Comparison of ENCODE assay signal across 8 mouse cellular contexts in the genomic region with DNA sequence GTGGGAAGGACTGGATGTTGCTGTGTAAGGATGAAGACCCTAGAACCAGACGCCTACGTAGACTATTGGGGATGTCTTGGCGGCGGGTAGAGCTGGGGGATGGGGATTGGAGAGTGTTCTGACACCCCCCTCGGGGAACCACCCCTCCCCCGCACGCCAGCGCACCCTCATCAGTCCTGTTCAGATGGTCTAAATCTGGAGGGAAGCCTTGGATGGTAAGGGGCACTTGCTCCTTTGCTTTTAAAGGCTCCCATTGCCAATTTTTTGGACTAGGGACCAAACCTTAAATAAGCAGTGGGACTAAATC. TPM values are rescaled to one million over a fixed set of nuclear protein-coding genes. Genes with fewer than 3 reads are reported as not detected.
DNase-seq lines count a peak whose midpoint lies in the region; ATAC-seq and TF ChIP-seq lines count a peak whose summit lies in the region.

No protein-coding gene starts in this region.

- H3K9ac ChIP-seq in hindbrain, postnatal 0 days (replicated peaks; ENCODE audit: low read length), result peak overlapping the region; percentile 55; the same call in 1 of the 2 replicates
- H3K9ac ChIP-seq in midbrain, embryonic 15.5 days, result peak overlapping the region; percentile 47

- no peak for TF ChIP-seq CTCF in kidney, adult 2 months (conservative IDR thresholded peaks at IDR 0.05; ENCODE audit: insufficient read depth, insufficient read length, low read depth, low read length)
- TF ChIP-seq CTCF in cortical plate, adult 2 months (IDR thresholded peaks at IDR 0.05; ENCODE audit: extremely low read depth, insufficient read depth, low read length), result no peak
- TF ChIP-seq CTCF in hindbrain, postnatal 0 days (IDR thresholded peaks at IDR 0.05; ENCODE audit: low read depth), result no peak

- H3K4me2 ChIP-seq in hindbrain, postnatal 0 days (ENCODE audit: low read depth, low read length), result peak overlapping the region; percentile 59
- H3K4me2 ChIP-seq in midbrain, embryonic 15.5 days, result peak overlapping the region; percentile 56

- DNase-seq in kidney, adult 2 months, result no peak
- no peak for DNase-seq in kidney, adult 8-10 months
- DNase-seq in CD4-positive, CD25-positive, alpha-beta regulatory T cell, adult 2 months (ENCODE audit: low read depth, low spot score), result peak; percentile 36
- DNase-seq in hindbrain, postnatal 0 days (ENCODE audit: low spot score), result no peak
- no peak for DNase-seq in urinary bladder, adult 18-20 months (ENCODE audit: low spot score in 2 of 2)

- no peaks in the 10 kb centered on the region for H3K36me3 ChIP-seq in kidney, adult 2 months (ENCODE audit: control insufficient read depth, insufficient read depth, low read length)
- H3K36me3 ChIP-seq in hindbrain, postnatal 0 days (ENCODE audit: insufficient read depth, low read length), result no peaks in the 10 kb centered on the region
- no peaks in the 10 kb centered on the region for H3K36me3 ChIP-seq in midbrain, embryonic 15.5 days (replicated peaks)

- no peak for ATAC-seq in hindbrain, postnatal 0 days
- ATAC-seq in midbrain, embryonic 15.5 days (replicated peaks), result peak; percentile 41; the same call in 1 of the 2 replicates
- no peak for ATAC-seq in erythroid progenitor cell, adult 5-6 weeks (replicated peaks; ENCODE audit: low FRiP score, poor library complexity, severe bottlenecking)

- H3K27ac ChIP-seq in kidney, adult 2 months (ENCODE audit: insufficient read depth, low read depth, low read length), result no peak overlapping the region
- H3K27ac ChIP-seq in cortical plate, adult 2 months (ENCODE audit: insufficient read depth, low read length), result no peak overlapping the region
- no peak overlapping the region for H3K27ac ChIP-seq in hindbrain, postnatal 0 days
- peak overlapping the region; percentile 83 for H3K27ac ChIP-seq in midbrain, embryonic 15.5 days

- H3K4me3 ChIP-seq in kidney, adult 2 months (ENCODE audit: insufficient read depth, low read depth, low read length), result peak overlapping the region; percentile 61
- peak overlapping the region; percentile 63 for H3K4me3 ChIP-seq in cortical plate, adult 2 months (ENCODE audit: insufficient read depth, low read length)
- peak overlapping the region; percentile 57 for H3K4me3 ChIP-seq in hindbrain, postnatal 0 days (ENCODE audit: low read length)
- H3K4me3 ChIP-seq in midbrain, embryonic 15.5 days, result peak overlapping the region; percentile 55

- no peaks in the 10 kb centered on the region for H3K4me1 ChIP-seq in kidney, adult 2 months (ENCODE audit: control insufficient read depth, insufficient read depth, low read length)
- H3K4me1 ChIP-seq in cortical plate, adult 2 months (ENCODE audit: control insufficient read depth, insufficient read depth, low read length), result no peaks in the 10 kb centered on the region
- no peaks in the 10 kb centered on the region for H3K4me1 ChIP-seq in hindbrain, postnatal 0 days (ENCODE audit: insufficient read depth, low read length)
- H3K4me1 ChIP-seq in midbrain, embryonic 15.5 days, result no peaks in the 10 kb centered on the region

- H3K27me3 ChIP-seq in kidney, adult 2 months (replicated peaks; ENCODE audit: control insufficient read depth, insufficient read depth, low read length), result no peaks in the 10 kb centered on the region
- H3K27me3 ChIP-seq in hindbrain, postnatal 0 days (ENCODE audit: insufficient read depth, low read length), result no peaks in the 10 kb centered on the region
- H3K27me3 ChIP-seq in midbrain, embryonic 15.5 days (replicated peaks), result no peaks in the 10 kb centered on the region

- no peaks in the 10 kb centered on the region for H3K9me3 ChIP-seq in hindbrain, postnatal 0 days (ENCODE audit: low read length)
- H3K9me3 ChIP-seq in midbrain, embryonic 15.5 days, result no peaks in the 10 kb centered on the region

- WGBS in kidney, adult 2 months, result 19% methylated on average over 8 of the region's 8 CpGs
- 21% methylated on average over 8 of the region's 8 CpGs for WGBS in hindbrain, postnatal 0 days
- 15% methylated on average over 8 of the region's 8 CpGs for WGBS in midbrain, embryonic 15.5 days

- TF ChIP-seq POLR2A in kidney, adult 2 months (IDR thresholded peaks at IDR 0.05; ENCODE audit: low read depth, low read length), result no peak
- no peak for TF ChIP-seq POLR2A in cortical plate, adult 2 months (IDR thresholded peaks at IDR 0.05; ENCODE audit: extremely low read depth, insufficient read depth, low read length)

RNA-seq across cellular contexts. Expression of a gene that starts 1.1 kb away (rescaled TPM):
- 0.37 and 0.75 TPM in 2 replicates for polyA plus RNA-seq in kidney, adult 2 months (2012; rRNA removed)
- 4.1 TPM in 2 replicates for polyA plus RNA-seq in cortical plate, adult 2 months (2012; rRNA removed)
- total RNA-seq in hindbrain, postnatal 0 days (2014; rRNA removed), result 17.9 and 22.1 TPM in 2 replicates
- polyA plus RNA-seq in hindbrain, postnatal 0 days (2015; fragmentation: Nextera tagmentation; extraction: Ambion mirVana), result 7.0 and 7.8 TPM in 2 replicates
- 12.0 and 13.9 TPM in 2 replicates for polyA plus RNA-seq in midbrain, embryonic 15.5 days (2015; fragmentation: Nextera tagmentation; extraction: Ambion mirVana)
- 33.9 and 49.0 TPM in 2 replicates for total RNA-seq in erythroid progenitor cell, adult 5-6 weeks (2015; ENCODE audit: low replicate concordance)
- 17.5 and 17.7 TPM in 2 replicates for total RNA-seq in erythroid progenitor cell, adult 5-6 weeks (2017; ENCODE audit: low replicate concordance)
